In the genomic region with DNA sequence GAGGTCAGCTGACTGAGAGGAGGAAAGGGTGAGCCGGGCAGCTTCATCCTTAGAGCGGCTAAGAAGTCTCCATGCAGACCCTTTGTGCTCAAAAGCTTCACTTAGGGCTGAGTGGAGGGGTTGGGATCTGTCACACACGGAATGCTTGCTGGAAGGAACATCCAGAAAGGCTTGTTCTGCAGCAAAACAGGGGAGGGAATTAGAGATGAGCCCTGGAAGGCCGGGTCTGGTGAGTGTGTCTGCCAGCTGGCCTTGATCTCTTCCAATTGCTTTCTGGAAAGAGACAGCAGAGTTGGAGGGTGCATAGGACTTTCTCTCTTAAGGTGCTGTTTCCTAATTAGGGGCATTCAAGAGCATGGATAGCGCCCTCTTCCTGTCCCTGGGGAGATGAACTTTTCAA, we compare ENCODE assay signal across 14 mouse cellular contexts. TPM values are rescaled to one million over a fixed set of nuclear protein-coding genes. Genes with fewer than 3 reads are reported as not detected.
DNase-seq lines count a peak whose midpoint lies in the region; TF ChIP-seq lines count a peak whose summit lies in the region.
"Had no signal": no experiment of that assay in that cellular context is flagged by ENCODE, and none has a peak within 500 bp of the region (broad histone marks: within the 10 kb centered on the region; RNA-seq: fewer than 3 reads in every experiment).

No protein-coding gene starts in this region.

- 44% methylated on average over 5 of the region's 5 CpGs for WGBS in lung, adult 2 months

- intact Hi-C loops in heart, postnatal 36 days (cut with DNase I): no loop called here

- H3K4me3 ChIP-seq in lung, adult 2 months (replicated peaks; ENCODE audit: extremely low read depth, low read depth, low read length): no peak overlapping the region
- H3K4me3 ChIP-seq: embryonic facial prominence, embryonic 13.5 days; forebrain, embryonic 10.5 days; hindbrain, embryonic 10.5 days; lung, embryonic 15.5 days; midbrain, embryonic 10.5 days had no signal

- no peaks in the 10 kb centered on the region for H3K4me1 ChIP-seq in lung, adult 2 months (ENCODE audit: control insufficient read depth, insufficient read depth, low read length)
- H3K4me1 ChIP-seq: embryonic facial prominence, embryonic 13.5 days; forebrain, embryonic 10.5 days; hindbrain, embryonic 10.5 days; lung, embryonic 15.5 days; midbrain, embryonic 10.5 days had no signal

- DNase-seq in heart, adult 11 months: peak; percentile 91
- no peak for DNase-seq in heart, postnatal 36 days
- DNase-seq in lung, postnatal 10 days: peak; percentile 26
- no peak for DNase-seq in lung, adult 2 months
- DNase-seq in adrenal gland, adult 8-10 months: peak; percentile 21
- DNase-seq in gastrocnemius, postnatal 10 days: peak; percentile 29
- no peak for DNase-seq in right cerebral cortex, postnatal 36 days (ENCODE audit: low spot score in 2 of 2)
- no peak for DNase-seq in neural tube, embryonic 10.5 days (ENCODE audit: extremely low spot score, low spot score)

- TF ChIP-seq POLR2A in lung, adult 2 months (IDR thresholded peaks at IDR 0.05; ENCODE audit: borderline replicate concordance, extremely low read depth, low read depth, low read length): no peak

- no peak for TF ChIP-seq CTCF in lung, adult 2 months (IDR thresholded peaks at IDR 0.05; ENCODE audit: insufficient read depth, low read length)

RNA-seq across cellular contexts. Expression of a gene that starts 23.6 kb away (rescaled TPM):
- under 1 TPM; 0.79 to 0.86 TPM for total RNA-seq in heart, postnatal 36 days (2021)
- 23.9 and 41.6 TPM in 2 replicates for polyA plus RNA-seq in lung, adult 2 months (2012; rRNA removed)
- total RNA-seq in adrenal gland, adult 8-10 months (2022): 10 to 100 TPM in 1 of 4 experiments, 1 to 10 TPM in 3; 7.6 to 11.3 (median 8.5) TPM
- under 1 TPM; 0.16 to 0.38 TPM for total RNA-seq in gastrocnemius, postnatal 10 days (2021)
- total RNA-seq: neutrophil, adult 5-6 weeks had no signal
- polyA plus RNA-seq: forebrain, embryonic 10.5 days had no signal

RNA-seq across cellular contexts. Expression of a gene that starts 59.6 kb away (rescaled TPM):
- total RNA-seq in heart, postnatal 36 days (2021): 10 to 100 TPM; 10.4 to 13.0 TPM
- 9.5 and 18.0 TPM in 2 replicates for polyA plus RNA-seq in lung, adult 2 months (2012; rRNA removed)
- 10 to 100 TPM; 30.9 to 62.1 (median 45.8) TPM for total RNA-seq in adrenal gland, adult 8-10 months (2022)
- total RNA-seq in gastrocnemius, postnatal 10 days (2021): 1 to 10 TPM; 4.2 to 4.3 TPM

Comparison
In these comparisons a context has a peak if more than half of its experiments do, and no peak if none do; other contexts are left out.
1. DNase-seq: peak in heart, adult 11 months (single experiment), lung, postnatal 10 days (single experiment), adrenal gland, adult 8-10 months (single experiment) and gastrocnemius, postnatal 10 days (single experiment); none in heart, postnatal 36 days (0 of 2), lung, adult 2 months (single experiment), right cerebral cortex, postnatal 36 days (0 of 2) and neural tube, embryonic 10.5 days (single experiment).
2. RNA of a gene that starts 23.6 kb away (total RNA-seq): 7.6 to 11.3 TPM in adrenal gland, adult 8-10 months; 0.79 to 0.86 TPM in heart, postnatal 36 days and 0.16 to 0.38 TPM in gastrocnemius, postnatal 10 days; every median in the first group is over 4 times any median in the second.